Mouse (Mus musculus): Measurements from ENCODE around the gene Tmem44. TPM values are rescaled to one million over a fixed set of nuclear protein-coding genes. Genes with fewer than 3 reads are reported as not detected.

The Tmem44 gene
- total RNA-seq, 1 experiment from 2014 or later: 6.0 TPM

- peak; percentile 87 for DNase-seq
Observed at GRCm38 (mm10) chr16:30552621-30553338, 2.1 kb upstream of the Tmem44 start.

- peak; percentile 84 for DNase-seq
Observed at GRCm38 (mm10) chr16:30549966-30550747, 485 bp downstream of the Tmem44 start.

- DNase-seq: no peak
Observed at GRCm38 (mm10) chr16:30549516-30549915, 1.1 kb downstream of the Tmem44 start.

GRCm38 (mm10) chr16:30548291-30548690 is 2.4 kb downstream of the Tmem44 start:
- no peak for DNase-seq

- no peak for DNase-seq
Observed at GRCm38 (mm10) chr16:30544693-30545092, 5.9 kb downstream of the Tmem44 start.

- no peak for DNase-seq
Observed at GRCm38 (mm10) chr16:30543386-30543785, 7.3 kb downstream of the Tmem44 start.

- DNase-seq: no peak
Observed at GRCm38 (mm10) chr16:30542826-30543225, 7.8 kb downstream of the Tmem44 start.

GRCm38 (mm10) chr16:30540107-30541001 is 10.3 kb downstream of the Tmem44 start:
- no peak for DNase-seq

GRCm38 (mm10) chr16:30539433-30539832 is 11.2 kb downstream of the Tmem44 start:
- DNase-seq: peak; percentile 74

GRCm38 (mm10) chr16:30535075-30535474 is 15.6 kb downstream of the Tmem44 start:
- no peak for DNase-seq

- no peak for DNase-seq
Observed at GRCm38 (mm10) chr16:30533592-30533991, 17.1 kb downstream of the Tmem44 start.

- no peak for DNase-seq
Observed at GRCm38 (mm10) chr16:30532929-30533328, 17.7 kb downstream of the Tmem44 start.

GRCm38 (mm10) chr16:30531761-30532406 is 18.8 kb downstream of the Tmem44 start:
- DNase-seq: peak; percentile 75

- peak; percentile 44 for DNase-seq
Observed at GRCm38 (mm10) chr16:30530815-30531214, 19.8 kb downstream of the Tmem44 start.

GRCm38 (mm10) chr16:30528386-30528785 is 22.3 kb downstream of the Tmem44 start:
- DNase-seq: no peak

GRCm38 (mm10) chr16:30527889-30528288 is 22.8 kb downstream of the Tmem44 start:
- no peak for DNase-seq

GRCm38 (mm10) chr16:30525756-30526155 is 24.9 kb downstream of the Tmem44 start:
- no peak for DNase-seq

- peak; percentile 81 for DNase-seq
Observed at GRCm38 (mm10) chr16:30524481-30524880, 26.2 kb downstream of the Tmem44 start.

GRCm38 (mm10) chr16:30522253-30522940 is 28.2 kb downstream of the Tmem44 start:
- peak; percentile 42 for DNase-seq

- peak; percentile 43 for DNase-seq
Observed at GRCm38 (mm10) chr16:30521147-30521546, 29.5 kb downstream of the Tmem44 start.

- peak; percentile 88 for DNase-seq
Observed at GRCm38 (mm10) chr16:30520361-30520823, 30.2 kb downstream of the Tmem44 start.

All from adrenal gland, postnatal 14 days (tissue).